Mouse (Mus musculus) liver, embryonic 14.5 days (tissue): ENCODE measurements at regions not wholly inside any gene's neighbourhood (a gene's known extent, or its start where the extent isn't known, plus 50 kb on each side); places are given as distances from the start of the nearest gene placed in this dataset.

Experiments
- ATAC-seq: fragments of 200-750 bp; cut with Nextera tagmentation; 2 replicates; pipeline ENCODE4 v1.8.0; 2017; ENCODE audit warnings: moderate number of reproducible peaks, mild to moderate bottlenecking, moderate library complexity; ENCODE audit not compliant: insufficient read depth
- DNase-seq, 3 experiments: peaks; one replicate each; pipeline ENCODE4 v3.0.0-alpha.2; 2012 to 2013; ENCODE audit warnings: low read depth in 3 of 3, low spot score in 3 of 3
- H3K27ac ChIP-seq: fragments of 300-500 bp; sonication (generic); 2 replicates; pipeline ENCODE4 v1.5.1; 2014; ENCODE audit warnings: moderate library complexity, mild to moderate bottlenecking, control low read depth, inconsistent platforms
- H3K27me3 ChIP-seq: fragments of 300-500 bp; sonication (generic); 2 replicates; pipeline ENCODE4 v1.6.1; 2014; ENCODE audit warnings: mild to moderate bottlenecking, low read length, moderate library complexity; ENCODE audit not compliant: control insufficient read depth, insufficient read depth
- H3K36me3 ChIP-seq: fragments of 300-500 bp; sonication (generic); replicated peaks from 2 replicates; pipeline ENCODE4 v1.6.1; 2014; ENCODE audit warnings: low read depth; ENCODE audit not compliant: control insufficient read depth, insufficient read depth
- H3K4me1 ChIP-seq, 2 experiments: fragments of 200-500 bp in 1 of 2; fragments of 300-500 bp in 1 of 2; sonication (generic) in 1 of 2; replicated peaks; 2 replicates each; pipeline ENCODE4 v1.6.1; 2012 to 2014; ENCODE audit warnings: antibody characterized with exemption in 1 of 2, inconsistent platforms in 1 of 2, low read length in 1 of 2; ENCODE audit not compliant: control insufficient read depth in 2 of 2, insufficient read depth in 2 of 2
- H3K4me2 ChIP-seq: fragments of 300-500 bp; sonication (generic); 2 replicates; pipeline ENCODE4 v1.6.1; 2014; ENCODE audit warnings: low read depth, mild to moderate bottlenecking, control low read depth, moderate library complexity
- H3K4me3 ChIP-seq, 2 experiments: fragments of 200-500 bp in 1 of 2; fragments of 300-500 bp in 1 of 2; sonication (generic) in 1 of 2; 2 replicates each; pipeline ENCODE4 v1.5.1; 2012 to 2014; ENCODE audit warnings: low read depth in 2 of 2, low read length in 2 of 2, mild to moderate bottlenecking in 2 of 2, control low read depth in 1 of 2, inconsistent platforms in 1 of 2, moderate library complexity in 1 of 2; ENCODE audit not compliant: insufficient read depth in 1 of 2
- H3K9ac ChIP-seq: fragments of 300-500 bp; sonication (generic); replicated peaks from 2 replicates; pipeline ENCODE4 v1.6.1; 2014; ENCODE audit warnings: mild to moderate bottlenecking, control low read depth, moderate library complexity
- H3K9me3 ChIP-seq: fragments of 300-500 bp; sonication (generic); 2 replicates; pipeline ENCODE4 v1.6.1; 2016; ENCODE audit warnings: low read length, mixed read lengths; ENCODE audit not compliant: control insufficient read depth
- CTCF ChIP-seq: IDR thresholded peaks from 2 replicates; pipeline ENCODE4 v1.5.1; 2016; ENCODE audit warnings: antibody characterized with exemption, low read depth, control low read depth
- EP300 ChIP-seq: IDR thresholded peaks from 2 replicates; pipeline ENCODE4 v1.6.1; 2016; ENCODE audit warnings: antibody characterized with exemption, low read depth
- WGBS: fragments of 180-500 bp; shearing (Covaris S2); extraction: QIAGEN DNeasy Blood & Tissue Kit; methylation state at CpG from one replicate; pipeline ENCODE4 v1.1.7; 2014; ENCODE audit not compliant: insufficient replicate concordance; 5-methylcytosine and 5-hydroxymethylcytosine counted together

DNA sequence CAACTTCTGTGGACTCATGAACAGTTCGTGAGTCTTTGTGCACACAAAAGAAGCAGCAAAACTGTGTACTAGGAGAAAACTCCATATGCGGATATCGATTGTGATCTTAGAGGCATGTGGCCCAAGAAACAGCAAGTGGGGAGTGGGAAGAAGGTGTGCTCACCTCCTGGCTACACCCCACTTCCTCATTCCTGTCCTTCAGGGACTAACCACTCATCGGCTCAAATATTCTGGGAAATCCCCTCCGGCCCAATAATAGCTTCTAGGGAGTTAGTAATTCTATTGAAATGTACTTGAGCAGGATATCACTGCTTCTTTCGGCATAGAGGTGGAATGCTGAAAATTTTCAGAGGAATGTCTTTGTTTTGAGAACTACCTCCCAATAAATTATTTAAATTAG is 539.5 kb downstream of the Nfib start:
- Histone ChIP-seq H3K36me3 (no peaks in the 10 kb centered on the region), H3K9me3 (no peaks in the 10 kb centered on the region), H3K4me3 (no peak overlapping the region), H3K4me1 (no peaks in the 10 kb centered on the region), H3K27ac (no peak overlapping the region), H3K4me2 (no peak overlapping the region), H3K27me3 (no peaks in the 10 kb centered on the region), H3K9ac (no peak overlapping the region)
- WGBS: 55% methylated on average over 6 of the region's 6 CpGs
- no peak for ATAC-seq
- no peak for TF ChIP-seq CTCF
- TF ChIP-seq EP300: no peak
- no peak for DNase-seq

DNA sequence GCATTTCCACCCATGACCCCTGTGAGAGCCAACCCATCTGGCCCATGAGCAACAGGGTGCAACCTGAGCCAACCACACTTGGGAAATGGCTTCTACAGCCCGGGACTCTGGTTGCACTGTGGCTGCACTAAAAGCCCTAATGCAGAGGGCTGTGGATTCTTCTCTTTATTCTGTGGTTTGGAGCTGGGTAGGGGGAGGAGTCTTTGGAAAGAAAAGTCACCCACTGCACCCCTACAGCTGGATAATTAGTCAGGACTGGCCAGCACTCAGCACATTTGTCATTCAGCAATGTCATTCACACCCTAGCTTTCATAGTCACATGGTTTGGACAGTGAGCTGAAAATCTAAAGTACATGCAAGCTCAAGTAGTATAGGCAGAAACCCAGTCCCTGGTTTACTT is 541.5 kb downstream of the Nfib start:
- DNase-seq: no peak
- TF ChIP-seq EP300 (no peak), CTCF (no peak)
- no peaks in the 10 kb centered on the region for H3K9me3 ChIP-seq
- no peaks in the 10 kb centered on the region for H3K36me3 ChIP-seq
- H3K4me3 ChIP-seq: no peak overlapping the region
- no peak for ATAC-seq
- no peak overlapping the region for H3K9ac ChIP-seq
- no peak overlapping the region for H3K27ac ChIP-seq
- 25% methylated on average over 1 of the region's 1 CpGs for WGBS
- no peaks in the 10 kb centered on the region for H3K4me1 ChIP-seq
- H3K4me2 ChIP-seq: no peak overlapping the region
- no peaks in the 10 kb centered on the region for H3K27me3 ChIP-seq

DNA sequence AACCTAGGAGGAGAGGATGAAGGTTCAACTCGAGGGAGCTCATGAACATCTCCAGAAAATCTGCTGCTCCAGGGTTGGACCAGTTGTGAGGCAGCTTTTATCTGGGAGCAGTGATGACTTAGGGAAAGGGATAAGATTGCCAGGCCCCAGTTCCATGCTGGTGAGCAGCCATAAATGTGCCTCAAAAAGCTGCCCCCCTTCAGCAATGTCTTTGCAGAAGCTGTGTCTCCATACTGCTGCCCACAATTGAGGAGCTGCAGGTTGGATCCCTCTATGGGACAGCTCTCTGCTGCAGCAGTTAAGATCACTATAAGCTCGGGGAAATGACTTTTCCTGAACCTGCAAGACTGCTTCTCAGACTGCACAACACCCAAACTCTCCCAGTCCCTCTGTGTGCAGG is 543.7 kb downstream of the Nfib start:
- Histone ChIP-seq H3K4me1 (no peaks in the 10 kb centered on the region), H3K9ac (no peak overlapping the region), H3K4me2 (no peak overlapping the region), H3K9me3 (no peaks in the 10 kb centered on the region), H3K27me3 (no peaks in the 10 kb centered on the region), H3K4me3 (no peak overlapping the region), H3K36me3 (no peaks in the 10 kb centered on the region), H3K27ac (no peak overlapping the region)
- TF ChIP-seq CTCF (no peak), EP300 (no peak)
- no peak for ATAC-seq
- WGBS: 51% methylated on average over 2 of the region's 2 CpGs
- no peak for DNase-seq

DNA sequence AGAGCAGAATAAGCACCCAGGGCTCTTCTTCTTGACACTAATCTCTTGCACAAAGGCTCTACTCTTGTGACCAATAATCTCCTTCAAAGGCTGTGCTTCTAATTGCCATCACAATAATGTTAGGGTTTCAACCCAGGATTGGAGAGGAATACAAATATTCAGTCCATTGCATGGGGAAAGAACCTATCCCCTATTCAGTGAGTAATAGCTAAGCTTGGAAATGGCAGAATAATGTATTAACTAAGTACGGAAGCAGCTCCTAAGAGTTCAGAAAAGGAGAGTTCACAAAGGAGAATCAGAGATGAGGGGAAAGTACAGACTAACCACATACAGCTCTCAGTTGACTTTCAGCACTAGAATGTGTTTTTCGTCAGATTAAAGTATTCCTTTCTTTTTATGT is 544.3 kb downstream of the Nfib start:
- WGBS: 59% methylated on average over 2 of the region's 2 CpGs
- no peaks in the 10 kb centered on the region for H3K9me3 ChIP-seq
- no peak overlapping the region for H3K27ac ChIP-seq
- H3K9ac ChIP-seq: no peak overlapping the region
- H3K36me3 ChIP-seq: no peaks in the 10 kb centered on the region
- ATAC-seq (no peak), DNase-seq (no peak)
- no peaks in the 10 kb centered on the region for H3K4me1 ChIP-seq
- no peaks in the 10 kb centered on the region for H3K27me3 ChIP-seq
- H3K4me3 ChIP-seq: no peak overlapping the region
- H3K4me2 ChIP-seq: no peak overlapping the region
- TF ChIP-seq EP300: no peak
- no peak for TF ChIP-seq CTCF

DNA sequence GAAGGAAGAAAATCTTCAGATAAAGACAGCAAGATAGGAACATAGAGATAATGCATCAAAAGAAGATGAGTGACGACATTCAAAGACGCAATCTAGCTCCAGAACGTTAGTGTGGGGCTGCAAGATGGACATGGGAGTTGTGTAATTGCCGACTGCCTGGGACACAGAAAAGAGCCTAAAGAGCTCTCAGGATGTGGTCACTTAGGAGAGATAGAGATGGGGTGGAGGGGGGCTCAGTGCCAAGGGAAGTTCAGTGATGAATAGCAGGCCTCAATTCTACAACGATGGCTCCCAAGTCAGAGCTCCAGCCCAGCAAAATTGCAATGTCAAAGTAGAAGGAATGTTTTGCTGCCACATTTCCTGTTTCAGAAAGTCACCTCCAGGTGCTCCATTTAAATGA is 545.3 kb downstream of the Nfib start:
- no peak for ATAC-seq
- no peaks in the 10 kb centered on the region for H3K27me3 ChIP-seq
- H3K36me3 ChIP-seq: no peaks in the 10 kb centered on the region
- no peak for TF ChIP-seq EP300
- no peak for TF ChIP-seq CTCF
- no peak overlapping the region for H3K4me3 ChIP-seq
- no peak overlapping the region for H3K4me2 ChIP-seq
- H3K27ac ChIP-seq: no peak overlapping the region
- WGBS: 23% methylated on average over 5 of the region's 5 CpGs
- no peaks in the 10 kb centered on the region for H3K4me1 ChIP-seq
- no peak overlapping the region for H3K9ac ChIP-seq
- H3K9me3 ChIP-seq: no peaks in the 10 kb centered on the region
- DNase-seq: no peak
